Mouse (Mus musculus) midbrain, embryonic 12.5 days (tissue): ENCODE measurements around the gene Spata45. TPM values are rescaled to one million over a fixed set of nuclear protein-coding genes. Genes with fewer than 3 reads are reported as not detected.
"Not testable (repeated sequence)": the region's sequence is repeated elsewhere in the genome, so short reads cannot be mapped to it uniquely, and the experiment has no call there.

Experiments
- ATAC-seq: fragments of 200-750 bp; cut with Nextera tagmentation; 2 replicates; pipeline ENCODE4 v1.8.0; 2017; ENCODE audit warnings: low read depth, moderate TSS enrichment, moderate library complexity; ENCODE audit not compliant: low FRiP score
- H3K27ac ChIP-seq: fragments of 300-500 bp; sonication (generic); replicated peaks from 2 replicates; pipeline ENCODE4 v1.5.1; 2016; ENCODE audit warnings: mild to moderate bottlenecking
- H3K27me3 ChIP-seq: fragments of 300-500 bp; sonication (generic); 2 replicates; pipeline ENCODE4 v1.6.1; 2016; ENCODE audit warnings: mild to moderate bottlenecking
- H3K36me3 ChIP-seq: fragments of 300-500 bp; sonication (generic); 2 replicates; pipeline ENCODE4 v1.6.1; 2016
- H3K4me1 ChIP-seq: fragments of 300-500 bp; sonication (generic); 2 replicates; pipeline ENCODE4 v1.6.1; 2016
- H3K4me2 ChIP-seq: fragments of 300-500 bp; sonication (generic); replicated peaks from 2 replicates; pipeline ENCODE4 v1.6.1; 2016; ENCODE audit warnings: mild to moderate bottlenecking, moderate library complexity
- H3K4me3 ChIP-seq: fragments of 300-500 bp; sonication (generic); 2 replicates; pipeline ENCODE4 v1.5.1; 2016; ENCODE audit warnings: mild to moderate bottlenecking
- H3K9ac ChIP-seq: fragments of 300-500 bp; sonication (generic); replicated peaks from 2 replicates; pipeline ENCODE4 v1.6.1; 2016; ENCODE audit warnings: mild to moderate bottlenecking, moderate library complexity
- H3K9me3 ChIP-seq: fragments of 300-500 bp; sonication (generic); 2 replicates; pipeline ENCODE4 v1.6.1; 2016; ENCODE audit warnings: mild to moderate bottlenecking
- WGBS: fragments of 180-500 bp; shearing (Covaris S2); methylation state at CpG from one replicate; pipeline ENCODE4 v1.1.7; 2016; 5-methylcytosine and 5-hydroxymethylcytosine counted together
- polyA plus RNA-seq: library from polyadenylated mRNA; unstranded; fragments of >200 nt; fragmentation: Nextera tagmentation; extraction: Ambion mirVana; gene quantifications from 2 replicates; pipeline ENCODE4 v1.2.1, GENCODE M21; 2016

The Spata45 gene
- polyA plus RNA-seq, 1 experiment from 2014 or later, result not detected

DNA sequence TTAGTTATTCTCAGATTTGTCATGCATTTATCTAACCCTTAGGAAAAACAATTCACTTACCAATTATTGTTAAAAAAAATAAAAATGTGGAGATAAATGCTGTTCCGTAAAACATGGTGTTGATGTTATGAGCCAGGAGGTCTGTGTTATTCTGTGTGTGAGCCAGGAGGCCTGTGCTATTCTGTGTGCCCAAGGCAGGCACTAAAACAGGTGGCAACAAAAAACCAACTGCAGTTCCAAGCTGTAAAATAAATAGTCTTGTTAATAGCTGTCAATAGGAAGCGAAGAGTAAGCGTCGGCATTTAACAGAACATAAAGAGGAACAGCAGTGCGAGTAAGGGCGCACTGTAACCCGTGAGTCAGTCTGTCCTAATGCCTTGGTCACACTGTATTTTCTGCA, 15.4 kb upstream of the Spata45 start:
- no peak overlapping the region for H3K4me2 ChIP-seq

DNA sequence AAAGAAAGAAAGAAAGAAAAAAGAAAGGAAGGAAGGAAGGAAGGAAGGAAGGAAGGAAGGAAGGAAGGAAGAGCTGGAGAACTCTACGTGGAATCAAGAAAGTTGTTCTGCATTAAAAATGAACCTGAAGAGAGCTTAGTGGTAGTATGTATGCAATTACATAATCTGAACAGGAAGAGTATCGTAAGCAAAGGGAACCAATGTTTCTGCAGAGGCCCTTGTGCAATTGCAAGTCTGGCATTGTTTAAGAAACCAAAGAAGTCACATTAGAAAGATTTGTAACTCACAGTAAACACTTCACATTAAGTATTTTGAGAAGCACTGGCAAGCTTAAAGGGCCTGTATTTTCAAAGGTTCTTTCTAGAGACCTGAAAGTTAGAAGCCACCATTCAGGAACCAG, 13.3 kb upstream of the Spata45 start:
- no peak for ATAC-seq
- Histone ChIP-seq H3K36me3 (peaks cover 12% of the 10 kb centered on the region), H3K9ac (no peak overlapping the region), H3K4me2 (no peak overlapping the region), H3K27ac (no peak overlapping the region), H3K9me3 (no peaks in the 10 kb centered on the region), H3K27me3 (no peaks in the 10 kb centered on the region), H3K4me1 (peaks cover 19% of the 10 kb centered on the region), H3K4me3 (no peak overlapping the region)
- 92% methylated on average over 2 of the region's 2 CpGs for WGBS

More for the DNA sequence above, 15.4 kb upstream of the Spata45 start:
- WGBS, result 94% methylated on average over 7 of the region's 7 CpGs
- Histone ChIP-seq H3K36me3 (peaks cover 12% of the 10 kb centered on the region), H3K9me3 (no peaks in the 10 kb centered on the region), H3K4me3 (no peak overlapping the region), H3K27ac (no peak overlapping the region), H3K4me1 (peaks cover 12% of the 10 kb centered on the region; the same call in 1 of the 2 replicates), H3K27me3 (no peaks in the 10 kb centered on the region), H3K9ac (no peak overlapping the region)
- no peak for ATAC-seq

DNA sequence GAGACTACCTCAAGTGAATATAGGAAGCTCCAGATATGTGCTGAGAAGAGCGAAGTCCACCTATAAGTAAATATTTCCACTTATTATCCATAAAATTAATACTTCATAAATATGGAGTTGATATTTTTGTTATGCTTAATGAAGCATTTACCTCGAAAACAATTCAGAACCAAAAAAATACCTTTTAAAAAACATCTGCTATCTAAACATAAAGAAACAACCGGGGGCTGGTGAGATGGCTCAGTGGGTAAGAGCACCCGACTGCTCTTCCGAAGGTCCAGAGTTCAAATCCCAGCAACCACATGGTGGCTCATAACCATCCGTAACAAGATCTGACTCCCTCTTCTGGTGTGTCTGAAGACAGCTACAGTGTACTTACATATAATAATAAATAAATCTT, 12.6 kb upstream of the Spata45 start:
- not testable (repeated sequence) for H3K9me3 ChIP-seq, H3K4me2 ChIP-seq, H3K27ac ChIP-seq, ATAC-seq, H3K4me3 ChIP-seq, H3K9ac ChIP-seq, H3K27me3 ChIP-seq
- H3K4me1 ChIP-seq, result peaks cover 19% of the 10 kb centered on the region
- H3K36me3 ChIP-seq, result peaks cover 12% of the 10 kb centered on the region
- WGBS, result 98% methylated on average over 6 of the region's 6 CpGs

DNA sequence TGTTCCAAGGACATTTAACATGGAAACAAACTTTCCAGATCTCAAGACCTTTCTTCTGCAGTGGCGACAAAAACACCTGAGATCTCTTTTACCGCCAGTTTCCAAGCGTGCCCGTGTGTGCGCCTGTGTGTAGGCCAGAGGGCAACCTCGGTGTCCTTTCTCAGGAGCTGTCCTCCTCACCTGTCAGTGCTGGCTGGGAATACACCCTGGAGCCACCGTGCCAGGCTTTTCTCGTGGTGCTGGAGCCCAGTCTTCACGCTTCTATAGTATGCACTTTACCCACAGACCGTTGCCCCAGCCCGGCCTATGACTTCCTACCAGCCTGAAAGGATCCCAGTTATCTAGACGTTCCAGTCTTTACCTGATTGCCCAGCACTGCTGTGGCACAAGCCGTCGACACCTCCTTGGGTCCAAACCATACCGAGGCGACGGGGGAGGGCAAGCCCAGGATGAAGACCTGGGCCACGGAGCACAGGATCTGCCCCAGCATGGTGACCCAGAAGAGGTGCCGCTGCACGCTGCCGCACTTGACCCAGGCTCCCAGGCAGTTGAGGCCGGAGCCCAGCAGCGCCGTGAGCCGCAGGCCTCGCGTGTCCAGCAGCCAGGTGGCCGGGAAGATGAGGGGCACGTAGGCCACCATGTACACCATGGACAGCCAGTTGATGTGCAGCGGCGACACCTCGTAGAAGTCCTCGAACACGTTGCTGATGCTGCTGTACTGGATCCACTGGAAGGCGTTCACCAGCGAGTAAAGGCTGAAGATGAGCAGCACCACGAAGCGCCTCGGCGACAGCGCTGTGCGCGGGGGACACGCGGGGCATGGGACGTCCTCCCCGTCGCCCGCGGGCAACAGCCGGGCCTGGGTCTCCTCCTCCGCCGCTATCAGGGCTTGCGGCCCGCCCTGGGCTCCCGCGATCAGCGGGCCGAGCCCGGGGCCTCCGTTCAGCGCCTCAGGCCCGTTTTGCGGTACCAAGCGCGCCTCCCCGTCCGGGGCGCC, 11.1 kb upstream of the Spata45 start:
- WGBS, result 2% methylated on average over 64 of the region's 69 CpGs
- Histone ChIP-seq H3K4me3 (peak overlapping the region; percentile 82), H3K27ac (peak overlapping the region; percentile 89), H3K36me3 (peaks cover 6% of the 10 kb centered on the region), H3K4me2 (peak overlapping the region; percentile 73), H3K27me3 (no peaks in the 10 kb centered on the region), H3K9ac (peak overlapping the region; percentile 89), H3K9me3 (no peaks in the 10 kb centered on the region), H3K4me1 (peaks cover 19% of the 10 kb centered on the region)
- ATAC-seq, result peak; percentile 5

DNA sequence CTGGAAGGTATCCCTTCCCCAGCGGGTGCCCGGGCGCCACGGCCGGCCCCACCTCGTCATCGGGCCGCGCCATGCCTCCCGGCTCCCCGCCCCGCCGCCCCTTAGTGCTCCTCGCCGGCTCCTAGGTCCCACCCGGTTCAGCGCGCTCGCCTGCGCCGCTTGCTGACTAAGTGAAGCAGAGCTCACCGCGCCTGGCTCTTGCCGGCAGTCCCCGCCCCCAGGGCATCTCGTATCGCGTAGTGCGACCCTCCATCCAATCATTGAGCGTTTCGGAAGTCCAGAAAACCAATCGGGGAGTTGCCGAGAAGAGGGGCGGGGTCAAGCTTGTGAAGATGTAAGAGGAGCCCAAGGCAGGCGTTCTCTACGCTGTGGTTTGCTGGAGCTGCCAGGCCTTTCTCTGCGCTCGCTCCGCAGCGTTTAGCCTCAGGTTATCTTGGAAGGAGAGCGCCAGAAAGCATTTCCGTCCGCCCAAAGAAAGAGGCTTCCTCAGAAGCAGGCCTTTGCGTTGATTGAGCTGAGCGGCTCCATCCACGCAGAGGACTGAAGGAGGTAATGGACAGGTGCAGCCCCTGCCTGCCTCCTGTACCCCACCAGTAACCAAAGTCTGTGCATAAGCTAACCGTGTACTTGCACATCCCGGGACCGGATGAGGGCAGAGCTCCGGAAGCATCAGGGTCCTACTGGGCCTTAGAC, 10.3 kb upstream of the Spata45 start, which contains the start of gene Flvcr1:
Gene Flvcr1, minus strand, starts transcription at position 138 of the 693 bp plus-strand sequence.
- H3K27ac ChIP-seq, result peak within 1 kb of the TSS; percentile 92
- no peaks in the 10 kb centered on the region for H3K9me3 ChIP-seq
- H3K36me3 ChIP-seq, result peaks cover 6% of the 10 kb centered on the region
- no peaks in the 10 kb centered on the region for H3K27me3 ChIP-seq
- ATAC-seq, result peak; percentile 99
- peak within 1 kb of the TSS; percentile 73 for H3K4me2 ChIP-seq
- peaks cover 19% of the 10 kb centered on the region for H3K4me1 ChIP-seq
- peak within 1 kb of the TSS; percentile 89 for H3K9ac ChIP-seq
- peak within 1 kb of the TSS; percentile 82 for H3K4me3 ChIP-seq
- WGBS, result under 1% methylated on average over 50 of the region's 50 CpGs

DNA sequence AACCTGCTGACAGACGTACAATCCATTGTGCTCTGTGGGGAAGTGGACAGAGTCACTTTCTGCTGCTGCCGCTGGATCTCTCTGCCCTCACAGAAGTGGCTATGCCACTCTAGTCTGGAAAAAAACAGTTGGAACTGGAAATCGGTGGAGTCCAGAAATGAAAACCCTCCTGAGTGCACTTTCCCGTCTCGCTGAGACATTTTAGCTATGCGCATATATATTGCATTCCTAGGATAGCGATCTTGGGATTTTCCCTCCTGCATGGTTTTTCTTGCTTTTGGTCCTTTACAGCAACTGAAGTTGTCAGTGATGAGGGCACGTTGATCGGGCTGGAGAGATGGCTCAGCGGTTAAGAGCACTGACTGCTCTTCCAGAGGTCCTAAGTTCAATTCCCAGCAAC, 6.3 kb upstream of the Spata45 start:
- Histone ChIP-seq H3K4me3 (no peak overlapping the region), H3K27ac (no peak overlapping the region), H3K9me3 (no peaks in the 10 kb centered on the region), H3K9ac (no peak overlapping the region), H3K4me2 (no peak overlapping the region), H3K27me3 (no peaks in the 10 kb centered on the region), H3K4me1 (peaks cover 10% of the 10 kb centered on the region), H3K36me3 (no peaks in the 10 kb centered on the region)
- ATAC-seq, result no peak
- 58% methylated on average over 10 of the region's 10 CpGs for WGBS

DNA sequence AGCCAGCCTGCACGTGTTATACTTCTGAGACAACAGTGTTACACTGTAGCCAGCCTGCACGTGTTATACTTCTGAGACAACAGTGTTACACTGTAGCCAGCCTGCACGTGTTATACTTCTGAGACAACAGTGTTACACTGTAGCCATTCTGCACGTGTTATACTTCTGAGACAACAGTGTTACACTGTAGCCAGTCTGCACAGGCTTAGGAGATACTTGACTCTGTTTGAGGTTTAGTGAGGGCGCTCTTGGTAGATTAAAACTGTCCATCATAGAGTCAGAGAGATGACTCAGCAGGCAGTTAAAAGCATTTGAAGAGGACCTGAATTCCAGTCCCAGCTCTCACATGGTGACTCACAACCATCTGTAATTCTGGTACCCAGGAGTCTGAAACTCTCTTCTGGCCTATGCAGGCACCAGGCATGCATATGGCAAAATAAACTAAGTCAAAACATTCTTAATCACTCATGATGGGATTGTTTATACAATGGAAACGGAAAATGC, 5.5 kb upstream of the Spata45 start:
- H3K4me3 ChIP-seq, H3K36me3 ChIP-seq, H3K27me3 ChIP-seq, H3K4me2 ChIP-seq, H3K27ac ChIP-seq, H3K9ac ChIP-seq, H3K9me3 ChIP-seq, ATAC-seq, H3K4me1 ChIP-seq: not testable (repeated sequence)
- WGBS, result 81% methylated on average over 6 of the region's 6 CpGs

DNA sequence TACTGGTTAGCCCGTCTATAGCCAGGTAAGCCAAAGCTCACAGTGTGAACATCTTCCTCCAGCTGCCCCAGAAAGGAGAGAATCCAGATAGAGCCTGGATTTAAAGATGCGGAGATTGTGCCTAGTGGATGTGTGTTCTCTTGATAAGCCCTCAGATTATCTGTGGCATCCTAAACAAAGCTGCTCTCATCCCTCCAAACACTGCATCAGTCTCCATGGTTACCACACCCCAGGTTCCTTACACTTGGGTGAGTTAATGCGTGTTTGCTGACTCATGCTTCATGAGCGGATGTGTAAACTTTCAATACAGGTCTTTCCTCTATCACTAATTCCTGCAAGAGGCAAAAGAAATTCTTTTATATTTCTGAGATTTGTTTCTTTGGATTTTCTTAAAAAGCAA, 790 bp upstream of the Spata45 start:
- Histone ChIP-seq H3K27me3 (no peaks in the 10 kb centered on the region), H3K4me3 (no peak overlapping the region), H3K36me3 (no peaks in the 10 kb centered on the region), H3K4me2 (no peak overlapping the region), H3K27ac (no peak overlapping the region), H3K9ac (no peak overlapping the region), H3K4me1 (no peaks in the 10 kb centered on the region; the same call in 1 of the 2 replicates), H3K9me3 (no peaks in the 10 kb centered on the region)
- ATAC-seq, result no peak
- WGBS, result 18% methylated on average over 4 of the region's 4 CpGs

DNA sequence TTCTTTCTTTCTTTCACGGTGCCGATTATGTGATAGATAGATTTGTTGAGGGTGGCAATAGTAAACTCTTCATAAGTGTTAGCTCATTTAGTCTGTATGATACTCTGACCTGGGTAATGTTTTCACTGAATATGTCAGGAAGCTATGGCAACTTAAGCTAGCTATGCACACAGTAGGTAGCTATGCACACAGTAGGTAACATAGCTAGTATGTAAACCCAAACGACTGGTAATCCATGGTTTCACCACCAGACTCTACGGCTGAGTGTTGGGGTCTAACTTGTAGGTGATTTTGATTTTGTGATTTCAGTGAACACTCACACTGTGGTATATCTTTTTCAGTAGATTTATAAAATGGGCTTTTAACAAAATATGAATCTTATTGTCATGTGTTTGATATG, 1.6 kb downstream of the Spata45 start:
- Histone ChIP-seq H3K9ac (no peak overlapping the region), H3K9me3 (no peaks in the 10 kb centered on the region), H3K4me3 (no peak overlapping the region), H3K27ac (no peak overlapping the region), H3K27me3 (no peaks in the 10 kb centered on the region), H3K4me1 (no peaks in the 10 kb centered on the region; the same call in 1 of the 2 replicates), H3K36me3 (no peaks in the 10 kb centered on the region), H3K4me2 (no peak overlapping the region)
- 95% methylated on average over 4 of the region's 4 CpGs for WGBS
- no peak for ATAC-seq

DNA sequence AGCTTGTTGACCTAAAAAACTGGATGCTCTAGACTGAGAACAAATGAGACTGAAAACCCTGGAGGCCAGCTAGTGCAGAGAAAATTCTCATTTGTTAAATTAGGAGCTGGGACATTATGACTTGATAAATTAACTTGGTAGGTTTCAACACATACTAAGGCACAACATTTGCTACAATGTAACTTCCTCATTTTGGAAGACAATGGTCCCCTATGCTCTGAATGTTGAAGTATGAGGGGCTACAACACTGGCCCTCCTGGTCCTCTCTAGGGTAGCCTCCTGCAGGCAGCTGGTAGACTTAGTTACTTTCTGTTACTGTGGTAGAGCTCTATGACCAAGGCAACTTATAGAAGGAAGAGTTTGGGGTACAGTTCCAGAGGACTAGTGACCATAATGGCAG, 4.9 kb downstream of the Spata45 start:
- Histone ChIP-seq H3K27ac (no peak overlapping the region), H3K4me1 (no peaks in the 10 kb centered on the region; the same call in 1 of the 2 replicates), H3K4me3 (no peak overlapping the region), H3K27me3 (no peaks in the 10 kb centered on the region), H3K36me3 (no peaks in the 10 kb centered on the region), H3K9me3 (no peaks in the 10 kb centered on the region), H3K4me2 (no peak overlapping the region), H3K9ac (no peak overlapping the region)
- no peak for ATAC-seq

DNA sequence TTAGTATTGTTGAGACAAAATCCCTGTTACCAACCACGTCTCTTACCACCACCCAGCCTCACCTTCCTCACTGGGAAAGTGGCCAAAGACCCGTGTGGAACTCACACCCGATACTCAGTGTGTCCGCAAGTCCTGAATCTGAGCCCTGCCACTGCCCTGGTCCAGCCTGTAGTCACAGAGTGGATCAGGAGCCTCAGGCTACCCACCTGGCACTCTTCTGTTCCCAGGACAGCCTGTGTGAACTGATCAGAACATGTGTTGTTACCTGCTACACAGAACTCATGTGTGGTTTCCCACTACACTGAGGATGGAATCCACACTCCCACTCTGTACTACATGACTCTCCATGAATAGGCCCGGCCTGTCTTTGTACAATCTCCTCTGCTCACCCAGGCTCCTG, 5.7 kb downstream of the Spata45 start:
- Histone ChIP-seq H3K9me3 (no peaks in the 10 kb centered on the region), H3K4me3 (no peak overlapping the region), H3K36me3 (no peaks in the 10 kb centered on the region), H3K4me2 (no peak overlapping the region), H3K9ac (no peak overlapping the region), H3K4me1 (no peaks in the 10 kb centered on the region), H3K27ac (no peak overlapping the region), H3K27me3 (no peaks in the 10 kb centered on the region)
- ATAC-seq, result no peak
- WGBS, result 87% methylated on average over 5 of the region's 5 CpGs

DNA sequence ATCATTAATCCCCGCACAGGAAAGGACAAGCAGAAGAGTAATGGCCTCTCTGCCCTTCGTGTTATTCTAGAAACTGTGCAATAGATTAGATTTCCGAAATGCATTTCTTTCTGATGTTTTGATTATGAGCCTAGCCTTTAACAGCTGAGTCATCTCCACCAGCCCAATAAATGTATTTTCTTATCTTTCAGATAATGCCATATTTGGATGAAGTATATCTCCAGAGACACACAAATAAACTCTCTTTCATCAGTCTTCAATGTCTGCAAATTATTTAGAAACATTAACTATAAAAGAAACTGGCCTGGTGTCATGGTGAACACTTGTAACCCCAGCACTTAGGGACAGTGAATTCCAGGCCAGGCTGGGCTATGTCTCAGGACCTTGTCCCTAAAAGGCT, 6.2 kb downstream of the Spata45 start:
- no peaks in the 10 kb centered on the region for H3K4me1 ChIP-seq
- H3K9me3 ChIP-seq, result no peaks in the 10 kb centered on the region
- H3K4me3 ChIP-seq, result no peak overlapping the region
- 88% methylated on average over 3 of the region's 3 CpGs for WGBS
- no peaks in the 10 kb centered on the region for H3K36me3 ChIP-seq
- no peaks in the 10 kb centered on the region for H3K27me3 ChIP-seq
- H3K27ac ChIP-seq, result no peak overlapping the region
- H3K4me2 ChIP-seq, result no peak overlapping the region
- no peak overlapping the region for H3K9ac ChIP-seq
- no peak for ATAC-seq
